Mouse (Mus musculus): ENCODE measurements at regions not wholly inside any gene's neighbourhood (a gene's known extent, or its start where the extent isn't known, plus 50 kb on each side); places are given as distances from the start of the nearest gene placed in this dataset.
A peak's percentile ranks its signal among the peaks of the same experiment; 100 is the strongest.

DNA sequence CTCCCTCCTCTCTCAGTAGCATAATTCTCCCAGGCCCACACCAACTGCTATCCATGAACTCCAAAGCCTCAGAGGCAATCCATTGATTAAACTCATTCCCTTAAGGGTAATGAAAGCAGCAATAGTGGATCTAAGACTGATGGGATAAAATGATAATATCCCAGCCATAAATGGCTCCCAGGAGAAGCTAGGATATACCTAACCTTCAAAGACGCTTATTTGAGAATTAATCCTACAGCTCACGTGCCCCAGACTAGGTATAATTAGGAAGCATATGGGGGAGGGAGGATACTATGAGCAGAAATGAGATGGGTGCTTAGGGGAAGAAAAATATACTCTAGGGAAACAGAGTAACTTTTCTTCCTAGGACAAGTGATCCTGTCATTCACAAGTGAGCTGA, 52.8 kb upstream of the Rnf32 start:
- Histone ChIP-seq H3K4me1 (ENCODE audit: control insufficient read depth, insufficient read depth, low read length) (no peaks in the 10 kb centered on the region), H3K4me3 (ENCODE audit: low read depth, low read length) (no peak overlapping the region), H3K27ac (ENCODE audit: insufficient read depth, low read length) (no peak overlapping the region), H3K27me3 (ENCODE audit: control insufficient read depth, insufficient read depth, low read length, poor library complexity, severe bottlenecking) (no peaks in the 10 kb centered on the region), H3K9me3 (replicated peaks; ENCODE audit: control insufficient read depth, insufficient read depth, low read length, poor library complexity, severe bottlenecking) (no peaks in the 10 kb centered on the region), H3K9ac (ENCODE audit: low read depth, poor library complexity, severe bottlenecking) (no peak overlapping the region), H3K36me3 (ENCODE audit: control insufficient read depth, insufficient read depth, low read length, poor library complexity, severe bottlenecking) (no peaks in the 10 kb centered on the region)
- TF ChIP-seq EP300 (IDR thresholded peaks at IDR 0.05; ENCODE audit: insufficient read depth, low read depth, low read length) (no peak), CTCF (IDR thresholded peaks at IDR 0.05; ENCODE audit: low read depth, low read length) (no peak), POLR2A (IDR thresholded peaks at IDR 0.05; ENCODE audit: insufficient read depth, low read length) (no peak)

GRCm38 (mm10) chr5:29142502-29142901, 53.3 kb upstream of the Rnf32 start:
- H3K4me1 ChIP-seq (ENCODE audit: control insufficient read depth, insufficient read depth, low read length): no peaks in the 10 kb centered on the region
- no peaks in the 10 kb centered on the region for H3K36me3 ChIP-seq (ENCODE audit: control insufficient read depth, insufficient read depth, low read length, poor library complexity, severe bottlenecking)
- H3K27ac ChIP-seq (ENCODE audit: insufficient read depth, low read length): no peak overlapping the region
- H3K4me3 ChIP-seq (ENCODE audit: low read depth, low read length): no peak overlapping the region
- H3K27me3 ChIP-seq (ENCODE audit: control insufficient read depth, insufficient read depth, low read length, poor library complexity, severe bottlenecking): no peaks in the 10 kb centered on the region
- TF ChIP-seq CTCF (IDR thresholded peaks at IDR 0.05; ENCODE audit: low read depth, low read length) (no peak), POLR2A (IDR thresholded peaks at IDR 0.05; ENCODE audit: insufficient read depth, low read length) (no peak), EP300 (IDR thresholded peaks at IDR 0.05; ENCODE audit: insufficient read depth, low read depth, low read length) (no peak)
- H3K9me3 ChIP-seq (replicated peaks; ENCODE audit: control insufficient read depth, insufficient read depth, low read length, poor library complexity, severe bottlenecking): no peaks in the 10 kb centered on the region
- H3K9ac ChIP-seq (ENCODE audit: low read depth, poor library complexity, severe bottlenecking): no peak overlapping the region

- H3K9me3 ChIP-seq (replicated peaks; ENCODE audit: control insufficient read depth, insufficient read depth, low read length, poor library complexity, severe bottlenecking): 0 out of 2 replicates have a peak, but pooled peaks cover 2% of the 10 kb centered on the region
- H3K4me1 ChIP-seq (ENCODE audit: control insufficient read depth, insufficient read depth, low read length): no peaks in the 10 kb centered on the region
- TF ChIP-seq POLR2A (IDR thresholded peaks at IDR 0.05; ENCODE audit: insufficient read depth, low read length): no peak
- no peak for TF ChIP-seq CTCF (IDR thresholded peaks at IDR 0.05; ENCODE audit: low read depth, low read length)
- TF ChIP-seq EP300 (IDR thresholded peaks at IDR 0.05; ENCODE audit: insufficient read depth, low read depth, low read length): no peak
- no peak overlapping the region for H3K27ac ChIP-seq (ENCODE audit: insufficient read depth, low read length)
- no peak overlapping the region for H3K9ac ChIP-seq (ENCODE audit: low read depth, poor library complexity, severe bottlenecking)
- no peaks in the 10 kb centered on the region for H3K36me3 ChIP-seq (ENCODE audit: control insufficient read depth, insufficient read depth, low read length, poor library complexity, severe bottlenecking)
- no peak overlapping the region for H3K4me3 ChIP-seq (ENCODE audit: low read depth, low read length)
- no peaks in the 10 kb centered on the region for H3K27me3 ChIP-seq (ENCODE audit: control insufficient read depth, insufficient read depth, low read length, poor library complexity, severe bottlenecking)
Observed at GRCm38 (mm10) chr5:29137481-29137880, 58.3 kb upstream of the Rnf32 start.

GRCm38 (mm10) chr5:29132261-29132660, 63.5 kb upstream of the Rnf32 start:
- peaks cover 2% of the 10 kb centered on the region; the same call in 1 of the 2 replicates for H3K9me3 ChIP-seq (replicated peaks; ENCODE audit: control insufficient read depth, insufficient read depth, low read length, poor library complexity, severe bottlenecking)
- TF ChIP-seq POLR2A (IDR thresholded peaks at IDR 0.05; ENCODE audit: insufficient read depth, low read length): no peak
- peak; percentile 80; the same call in 1 of the 2 replicates for TF ChIP-seq EP300 (IDR thresholded peaks at IDR 0.05; ENCODE audit: insufficient read depth, low read depth, low read length)
- no peak for TF ChIP-seq CTCF (IDR thresholded peaks at IDR 0.05; ENCODE audit: low read depth, low read length)
- no peaks in the 10 kb centered on the region for H3K27me3 ChIP-seq (ENCODE audit: control insufficient read depth, insufficient read depth, low read length, poor library complexity, severe bottlenecking)
- H3K9ac ChIP-seq (ENCODE audit: low read depth, poor library complexity, severe bottlenecking): no peak overlapping the region
- no peaks in the 10 kb centered on the region for H3K4me1 ChIP-seq (ENCODE audit: control insufficient read depth, insufficient read depth, low read length)
- H3K36me3 ChIP-seq (ENCODE audit: control insufficient read depth, insufficient read depth, low read length, poor library complexity, severe bottlenecking): no peaks in the 10 kb centered on the region
- no peak overlapping the region for H3K27ac ChIP-seq (ENCODE audit: insufficient read depth, low read length)
- H3K4me3 ChIP-seq (ENCODE audit: low read depth, low read length): no peak overlapping the region

DNA sequence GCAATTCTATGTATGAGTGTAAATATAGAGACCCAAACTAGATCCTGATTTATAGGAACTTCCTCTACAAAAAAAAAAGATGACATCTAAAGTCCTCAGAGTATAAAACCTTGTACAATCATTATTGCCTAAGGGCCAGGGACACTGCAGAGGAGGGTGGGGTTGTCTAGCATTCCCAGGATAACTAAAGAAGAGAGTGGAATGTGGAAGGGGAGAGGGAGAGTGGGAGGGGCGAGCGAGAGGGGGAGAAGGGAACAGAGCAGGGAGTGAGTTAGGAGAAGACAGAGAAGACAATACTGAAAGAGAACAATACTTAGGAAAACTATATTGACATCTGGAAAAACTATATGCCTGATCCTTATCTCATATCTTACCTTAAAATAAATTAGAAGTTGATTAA, 64.0 kb upstream of the Rnf32 start:
- Histone ChIP-seq H3K9ac (ENCODE audit: low read depth, poor library complexity, severe bottlenecking) (no peak overlapping the region), H3K27me3 (ENCODE audit: control insufficient read depth, insufficient read depth, low read length, poor library complexity, severe bottlenecking) (no peaks in the 10 kb centered on the region), H3K4me3 (ENCODE audit: low read depth, low read length) (no peak overlapping the region), H3K36me3 (ENCODE audit: control insufficient read depth, insufficient read depth, low read length, poor library complexity, severe bottlenecking) (no peaks in the 10 kb centered on the region), H3K9me3 (replicated peaks; ENCODE audit: control insufficient read depth, insufficient read depth, low read length, poor library complexity, severe bottlenecking) (peaks cover 2% of the 10 kb centered on the region; the same call in 1 of the 2 replicates), H3K4me1 (ENCODE audit: control insufficient read depth, insufficient read depth, low read length) (no peaks in the 10 kb centered on the region), H3K27ac (ENCODE audit: insufficient read depth, low read length) (no peak overlapping the region)
- TF ChIP-seq CTCF (IDR thresholded peaks at IDR 0.05; ENCODE audit: low read depth, low read length) (no peak), EP300 (IDR thresholded peaks at IDR 0.05; ENCODE audit: insufficient read depth, low read depth, low read length) (peak; percentile 60; the same call in 1 of the 2 replicates)

GRCm38 (mm10) chr5:29129724-29130123, 66.1 kb upstream of the Rnf32 start:
- Histone ChIP-seq H3K27me3 (ENCODE audit: control insufficient read depth, insufficient read depth, low read length, poor library complexity, severe bottlenecking) (no peaks in the 10 kb centered on the region), H3K9me3 (replicated peaks; ENCODE audit: control insufficient read depth, insufficient read depth, low read length, poor library complexity, severe bottlenecking) (peaks cover 2% of the 10 kb centered on the region; the same call in 1 of the 2 replicates), H3K36me3 (ENCODE audit: control insufficient read depth, insufficient read depth, low read length, poor library complexity, severe bottlenecking) (no peaks in the 10 kb centered on the region), H3K9ac (ENCODE audit: low read depth, poor library complexity, severe bottlenecking) (no peak overlapping the region), H3K4me3 (ENCODE audit: low read depth, low read length) (no peak overlapping the region), H3K27ac (ENCODE audit: insufficient read depth, low read length) (no peak overlapping the region), H3K4me1 (ENCODE audit: control insufficient read depth, insufficient read depth, low read length) (no peaks in the 10 kb centered on the region)
- TF ChIP-seq POLR2A (IDR thresholded peaks at IDR 0.05; ENCODE audit: insufficient read depth, low read length): no peak
- no peak for TF ChIP-seq EP300 (IDR thresholded peaks at IDR 0.05; ENCODE audit: insufficient read depth, low read depth, low read length)
- TF ChIP-seq CTCF (IDR thresholded peaks at IDR 0.05; ENCODE audit: low read depth, low read length): no peak

All from ES-Bruce4 (cell line).